In the genomic region with DNA sequence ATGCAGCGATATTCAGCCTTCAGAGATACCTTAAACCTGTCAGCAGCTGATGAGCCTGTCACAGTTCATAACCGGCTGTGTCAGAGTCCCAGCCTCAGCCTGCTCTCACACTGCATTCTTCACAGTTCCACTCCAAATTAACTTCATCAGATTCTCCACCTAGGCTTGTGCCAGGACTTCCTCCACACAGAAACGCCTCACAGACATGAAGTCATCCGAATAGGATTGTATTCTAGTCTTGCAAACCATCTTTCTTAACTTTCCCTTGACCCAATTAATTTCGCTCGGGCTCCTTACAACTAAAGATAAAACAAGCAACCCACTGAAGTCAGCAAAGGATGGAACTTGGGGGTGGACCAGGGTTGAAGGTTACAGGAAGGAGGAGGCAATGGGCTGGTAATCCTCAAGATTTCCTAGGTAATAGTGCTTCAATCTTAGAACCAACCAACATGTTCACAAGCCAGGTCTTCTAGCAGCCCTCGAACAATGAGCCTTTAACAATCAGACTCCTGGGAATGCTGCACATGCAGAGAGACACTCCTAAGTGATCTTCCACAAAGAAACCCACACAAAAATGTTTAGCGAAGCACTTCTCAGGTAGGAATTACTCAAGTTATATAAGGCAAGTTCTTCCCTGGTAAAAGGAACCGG, we compare ENCODE assay signal across 8 mouse cellular contexts. TPM values are rescaled to one million over a fixed set of nuclear protein-coding genes. Genes with fewer than 3 reads are reported as not detected.
DNase-seq lines count a peak whose midpoint lies in the region; ATAC-seq and TF ChIP-seq lines count a peak whose summit lies in the region.

No protein-coding gene starts in this region.

- DNase-seq in kidney, postnatal 0 days (ENCODE audit: low spot score) = peak; percentile 1
- no peak for DNase-seq in kidney, adult 8-10 months
- peak; percentile 30 for DNase-seq in limb, embryonic 10.5 days (ENCODE audit: low spot score)
- DNase-seq in retina, postnatal 1 day = peak; percentile 31
- DNase-seq in ovary, postnatal 14 days (ENCODE audit: low spot score) = no peak
- DNase-seq in urinary bladder, postnatal 4 days (ENCODE audit: low spot score in 2 of 2) = no peak
- no peak for DNase-seq in B cell, adult 2 months

- TF ChIP-seq CTCF in kidney, postnatal 0 days (IDR thresholded peaks at IDR 0.05; ENCODE audit: low read depth) = no peak

- peak overlapping the region; percentile 78 for H3K4me2 ChIP-seq in kidney, postnatal 0 days (ENCODE audit: low read length)
- H3K4me2 ChIP-seq in forebrain, embryonic 12.5 days = peak overlapping the region; percentile 81

- 26% methylated on average over 9 of the region's 9 CpGs for WGBS in kidney, postnatal 0 days
- 16% methylated on average over 9 of the region's 9 CpGs for WGBS in forebrain, embryonic 12.5 days
- WGBS in limb, embryonic 10.5 days = 36% methylated on average over 9 of the region's 9 CpGs

- H3K9ac ChIP-seq in kidney, postnatal 0 days (ENCODE audit: low read depth, low read length) = no peak overlapping the region
- peak overlapping the region; percentile 63 for H3K9ac ChIP-seq in forebrain, embryonic 12.5 days

- H3K27me3 ChIP-seq in kidney, postnatal 0 days (ENCODE audit: insufficient read depth, low read length) = peaks cover 15% of the 10 kb centered on the region; the same call in 1 of the 2 replicates
- H3K27me3 ChIP-seq in forebrain, embryonic 12.5 days = peaks cover 22% of the 10 kb centered on the region
- H3K27me3 ChIP-seq in limb, embryonic 10.5 days (ENCODE audit: low read depth, poor library complexity, severe bottlenecking) = peaks cover 35% of the 10 kb centered on the region

- H3K27ac ChIP-seq in kidney, postnatal 0 days = no peak overlapping the region
- peak overlapping the region; percentile 53; the same call in 1 of the 2 replicates for H3K27ac ChIP-seq in forebrain, embryonic 12.5 days
- H3K27ac ChIP-seq in limb, embryonic 10.5 days = no peak overlapping the region

- no peak for ATAC-seq in kidney, postnatal 0 days (replicated peaks; ENCODE audit: low FRiP score, low read depth)
- no peak for ATAC-seq in forebrain, embryonic 12.5 days (ENCODE audit: low FRiP score)

- no peaks in the 10 kb centered on the region for H3K9me3 ChIP-seq in kidney, postnatal 0 days (replicated peaks; ENCODE audit: low read length)
- no peaks in the 10 kb centered on the region for H3K9me3 ChIP-seq in forebrain, embryonic 12.5 days
- H3K9me3 ChIP-seq in limb, embryonic 10.5 days (replicated peaks) = no peaks in the 10 kb centered on the region

- H3K36me3 ChIP-seq in kidney, postnatal 0 days (ENCODE audit: insufficient read depth, low read length) = no peaks in the 10 kb centered on the region
- no peaks in the 10 kb centered on the region for H3K36me3 ChIP-seq in forebrain, embryonic 12.5 days (replicated peaks)
- no peaks in the 10 kb centered on the region for H3K36me3 ChIP-seq in limb, embryonic 10.5 days

- no peaks in the 10 kb centered on the region for H3K4me1 ChIP-seq in kidney, postnatal 0 days (replicated peaks; ENCODE audit: insufficient read depth, low read length)
- peaks cover 12% of the 10 kb centered on the region; the same call in 1 of the 2 replicates for H3K4me1 ChIP-seq in forebrain, embryonic 12.5 days
- H3K4me1 ChIP-seq in limb, embryonic 10.5 days = peaks cover 3% of the 10 kb centered on the region; the same call in 1 of the 2 replicates

- H3K4me3 ChIP-seq in kidney, postnatal 0 days (replicated peaks; ENCODE audit: low read depth, low read length) = peak overlapping the region; percentile 41
- H3K4me3 ChIP-seq in forebrain, embryonic 12.5 days (replicated peaks) = peak overlapping the region; percentile 53
- peak overlapping the region; percentile 62 for H3K4me3 ChIP-seq in limb, embryonic 10.5 days

RNA-seq across cellular contexts. Expression of gene Ptprd, which starts 0.8 kb away (rescaled TPM):
- polyA plus RNA-seq in kidney, postnatal 0 days (2015; fragmentation: Nextera tagmentation; extraction: Ambion mirVana) = 14.5 and 14.8 TPM in 2 replicates
- polyA plus RNA-seq in forebrain, embryonic 12.5 days (2016; fragmentation: Nextera tagmentation; extraction: Ambion mirVana) = 42.2 and 52.0 TPM in 2 replicates
- polyA plus RNA-seq in limb, embryonic 10.5 days (2016; fragmentation: Nextera tagmentation; extraction: Ambion mirVana) = 10.9 and 15.6 TPM in 2 replicates

Comparison
In these comparisons a context has a peak if more than half of its experiments do, and no peak if none do; other contexts are left out.
1. DNase-seq: peak in kidney, postnatal 0 days (single experiment), limb, embryonic 10.5 days (single experiment) and retina, postnatal 1 day (single experiment); none in kidney, adult 8-10 months (0 of 2), ovary, postnatal 14 days (single experiment), urinary bladder, postnatal 4 days (0 of 2) and B cell, adult 2 months (0 of 2).
2. Peak in every context shown above with its lines, with median percentiles within 50 percentile points of each other: H3K4me3 ChIP-seq.